Mouse (Mus musculus): Measurements from ENCODE around the gene Slc35e4.
"Not testable (repeated sequence)": the region's sequence is repeated elsewhere in the genome, so short reads cannot be mapped to it uniquely, and the experiment has no call there.

Gene Slc35e4

DNA sequence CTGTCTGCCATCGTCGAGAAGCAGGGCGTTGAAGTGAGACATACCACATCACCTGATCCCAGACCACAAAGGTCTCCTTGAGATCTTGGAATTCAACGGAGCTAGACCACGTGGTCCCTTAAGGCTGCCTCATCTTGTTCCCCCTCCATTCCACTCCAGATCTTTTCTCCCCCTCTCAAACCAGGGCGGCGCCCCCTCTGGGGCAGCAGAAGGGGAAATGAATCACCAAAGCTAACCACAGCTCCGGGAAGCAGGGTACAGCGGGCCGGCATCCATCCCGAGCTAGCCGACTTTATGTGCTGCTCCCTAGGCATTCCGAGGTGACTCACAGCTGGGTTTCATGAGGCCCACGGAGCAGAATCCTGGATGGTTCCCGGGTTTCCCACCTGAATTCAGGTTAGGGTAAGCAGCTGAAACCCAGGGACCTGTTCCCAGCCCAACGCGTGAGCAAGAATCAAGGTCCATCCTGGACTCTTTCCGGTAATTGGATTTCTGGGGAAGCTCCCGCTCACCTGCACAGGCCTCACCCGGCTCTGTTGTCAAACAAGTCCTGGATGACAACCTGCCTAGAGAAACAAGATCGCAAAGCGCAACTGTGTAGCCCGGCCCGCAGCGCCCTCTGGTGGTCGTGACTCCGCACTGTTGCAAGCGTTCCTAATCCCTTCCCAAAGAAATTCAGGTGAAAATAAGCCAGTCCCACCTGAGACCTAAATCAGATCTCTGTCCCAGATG is at the start of gene Slc35e4:
Slc35e4 (minus strand) TSS at position 556 of the 732 bp plus-strand sequence.
- peak; percentile 34 for ATAC-seq (ENCODE audit: low TSS enrichment)

DNA sequence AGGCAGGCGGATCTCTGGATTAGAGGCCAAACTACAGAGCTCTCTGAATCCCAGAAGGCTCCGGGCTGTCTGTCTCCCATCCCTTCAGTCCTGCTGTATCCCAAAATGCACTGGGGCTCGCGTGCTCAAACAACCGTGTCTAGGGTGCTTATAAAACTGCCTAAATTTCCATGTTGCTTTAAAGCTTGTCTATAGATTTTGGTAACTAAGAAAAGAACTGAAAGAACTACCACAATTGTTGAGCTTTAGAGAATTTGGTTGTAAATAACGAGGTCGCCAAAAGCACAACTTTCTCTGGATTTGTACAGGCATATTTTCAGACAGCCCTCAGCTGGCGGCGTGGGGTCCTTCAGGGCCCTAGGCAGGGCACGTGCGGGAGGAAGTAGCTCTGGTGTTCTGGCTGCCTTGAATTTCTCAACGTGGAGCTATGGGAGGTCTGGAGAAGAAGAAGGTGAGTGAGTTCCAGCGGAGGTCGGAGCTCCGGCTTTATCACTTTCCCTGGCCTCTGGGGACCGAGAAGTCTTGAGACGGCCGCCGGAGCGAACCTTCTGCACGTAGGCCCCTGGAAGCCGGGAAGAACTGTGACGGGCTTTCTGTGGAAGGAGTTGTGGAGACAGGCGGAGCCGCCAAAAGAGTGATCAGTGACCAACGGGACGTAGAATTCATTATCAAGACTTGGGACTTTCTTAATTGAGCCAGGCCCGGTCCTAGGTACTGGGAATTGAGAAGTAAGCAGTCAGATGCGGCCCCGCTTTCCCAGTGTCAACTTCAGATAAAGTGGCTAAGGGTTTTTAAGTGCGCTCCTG is 49.3 kb upstream of the Slc35e4 start, which contains the start of gene Pes1:
Pes1 (plus strand) TSS at position 366 of the 806 bp plus-strand sequence.
- peak; percentile 95 for ATAC-seq (ENCODE audit: low TSS enrichment)

DNA sequence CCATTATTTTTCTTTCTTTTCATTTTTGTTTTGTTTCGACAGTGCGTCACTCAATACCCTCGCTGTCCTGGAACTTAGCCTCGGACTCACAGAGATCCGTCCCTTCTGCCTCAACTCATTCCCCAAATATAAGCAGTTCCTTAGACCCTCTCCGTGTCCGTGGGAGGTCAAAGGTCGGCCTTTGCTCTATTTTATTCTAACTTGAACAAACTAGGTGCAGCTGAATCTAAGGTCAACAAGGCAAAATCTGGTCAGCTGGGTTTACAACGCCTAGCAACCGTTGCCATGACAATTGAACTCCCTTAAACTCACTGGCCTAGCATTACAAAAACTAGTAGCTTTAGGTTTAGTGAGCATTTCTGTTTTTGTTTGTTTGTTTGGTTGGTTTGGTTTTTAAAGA is 48.7 kb upstream of the Slc35e4 start:
- ATAC-seq (ENCODE audit: low TSS enrichment): no peak

DNA sequence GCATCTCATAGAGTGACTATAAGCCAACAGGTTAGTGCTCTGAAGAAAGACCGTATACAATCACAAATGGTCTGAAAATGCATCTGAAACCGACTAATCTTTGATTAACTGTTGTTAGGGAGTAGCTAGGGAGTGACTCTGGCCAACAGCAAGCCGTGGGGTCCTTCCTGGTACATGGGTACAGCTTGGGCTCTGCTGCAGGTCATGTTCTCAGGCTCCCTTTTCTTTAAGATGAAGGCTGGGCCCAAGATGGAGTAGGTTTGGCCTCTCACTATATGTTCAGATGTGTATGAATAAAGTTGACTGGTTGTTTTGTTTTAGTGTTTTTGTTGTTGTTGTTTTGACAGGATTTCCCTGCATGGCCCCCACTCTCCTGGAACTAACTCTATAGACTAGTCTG is 47.3 kb upstream of the Slc35e4 start:
- no peak for ATAC-seq (ENCODE audit: low TSS enrichment)

DNA sequence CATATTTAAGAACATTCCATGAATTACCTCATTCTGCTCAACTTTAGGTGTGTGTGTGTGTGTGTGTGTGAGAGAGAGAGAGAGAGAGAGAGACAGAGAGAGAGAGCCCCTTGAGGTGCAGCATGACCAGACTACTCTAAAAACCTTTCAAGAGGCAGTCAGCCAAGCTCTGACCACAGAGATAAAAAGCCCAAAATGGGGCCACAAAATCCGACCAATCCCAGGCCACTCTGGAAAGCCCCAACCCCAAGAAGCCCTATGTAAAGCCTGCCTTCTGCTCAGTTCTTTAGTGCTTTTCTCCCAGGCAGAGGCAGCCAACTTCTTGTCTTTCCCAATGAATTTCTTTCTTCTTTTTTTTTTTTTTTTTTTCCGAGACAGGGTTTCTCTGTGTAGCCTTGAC is 46.4 kb upstream of the Slc35e4 start:
- no peak for ATAC-seq (ENCODE audit: low TSS enrichment)

DNA sequence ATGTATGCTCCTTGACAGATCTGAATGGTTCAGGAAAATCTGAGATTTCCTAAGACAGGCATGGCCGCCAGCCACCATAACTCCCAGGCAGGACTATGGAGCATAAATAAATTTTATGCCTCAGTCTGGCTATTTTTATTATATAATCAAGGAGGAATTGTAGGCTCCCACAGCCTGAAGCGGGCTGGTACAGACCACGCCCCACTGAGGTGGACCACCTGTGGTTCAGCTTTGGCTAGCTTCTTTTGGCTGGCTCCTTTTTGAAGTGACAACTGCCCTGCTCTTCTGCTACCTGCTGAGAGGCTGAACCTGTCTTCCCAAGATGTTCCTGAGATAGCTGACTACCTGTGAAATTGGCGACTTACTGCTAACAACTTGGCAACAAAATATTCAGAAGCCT is 40.9 kb upstream of the Slc35e4 start:
- ATAC-seq (ENCODE audit: low TSS enrichment): not testable (repeated sequence)

DNA sequence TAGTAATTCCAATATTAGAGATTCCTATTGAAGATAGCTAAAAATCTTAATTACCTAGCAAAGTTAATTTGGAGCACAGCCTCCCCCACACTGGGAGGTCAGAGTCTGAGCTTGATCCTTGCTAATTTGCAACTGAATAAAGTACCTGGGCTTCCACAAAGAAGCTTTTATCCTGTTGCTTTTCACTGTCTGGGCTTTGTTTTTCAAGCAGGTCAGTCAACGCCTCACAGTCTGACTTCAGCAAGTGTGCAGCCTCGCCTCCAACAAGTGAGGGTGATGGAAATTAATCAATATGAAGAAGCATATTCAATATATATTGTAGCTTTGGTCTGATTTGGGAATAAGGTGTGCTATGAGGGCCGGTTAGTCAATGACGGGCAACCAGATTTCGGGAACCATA is 40.4 kb upstream of the Slc35e4 start:
- ATAC-seq (ENCODE audit: low TSS enrichment): not testable (repeated sequence)

DNA sequence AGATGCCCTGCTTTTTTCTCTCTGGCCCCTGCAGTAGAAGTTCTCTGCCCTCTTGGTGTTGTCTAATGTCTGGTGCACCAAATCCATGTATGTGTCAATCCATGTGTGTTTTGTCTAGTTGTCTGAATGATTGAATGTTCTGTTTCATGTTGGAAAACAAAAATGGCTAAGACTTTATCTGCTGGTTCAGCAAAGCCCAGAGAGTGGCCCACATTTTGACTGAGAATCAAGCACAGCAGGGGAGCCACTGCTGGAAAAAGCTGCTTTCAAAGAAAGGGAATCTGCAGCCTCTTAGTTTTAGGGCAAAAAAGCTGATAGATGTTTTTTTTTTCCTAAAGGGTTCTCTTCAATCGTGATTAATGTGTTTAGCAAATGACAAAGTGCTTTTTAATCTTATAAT is 31.9 kb upstream of the Slc35e4 start:
- no peak for ATAC-seq (ENCODE audit: low TSS enrichment)

DNA sequence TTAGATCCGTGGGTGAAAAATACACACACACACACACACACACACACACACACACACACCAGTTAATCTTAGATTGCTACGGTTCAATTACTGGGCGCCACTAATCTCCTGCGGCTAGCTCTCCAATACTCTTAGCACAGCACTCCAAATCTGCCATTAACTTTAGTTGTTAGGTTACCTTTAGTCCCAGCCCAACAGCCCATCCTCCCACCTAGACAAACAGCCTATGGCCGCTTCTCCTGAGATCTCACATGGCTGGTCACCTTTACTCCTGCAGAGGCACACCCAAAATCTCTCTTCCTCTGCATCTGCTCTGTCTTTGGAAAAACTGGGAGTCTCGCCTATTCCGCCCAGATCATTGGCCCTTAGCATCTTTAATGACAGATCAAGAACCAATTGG is 26.9 kb upstream of the Slc35e4 start:
- ATAC-seq (ENCODE audit: low TSS enrichment): no peak

DNA sequence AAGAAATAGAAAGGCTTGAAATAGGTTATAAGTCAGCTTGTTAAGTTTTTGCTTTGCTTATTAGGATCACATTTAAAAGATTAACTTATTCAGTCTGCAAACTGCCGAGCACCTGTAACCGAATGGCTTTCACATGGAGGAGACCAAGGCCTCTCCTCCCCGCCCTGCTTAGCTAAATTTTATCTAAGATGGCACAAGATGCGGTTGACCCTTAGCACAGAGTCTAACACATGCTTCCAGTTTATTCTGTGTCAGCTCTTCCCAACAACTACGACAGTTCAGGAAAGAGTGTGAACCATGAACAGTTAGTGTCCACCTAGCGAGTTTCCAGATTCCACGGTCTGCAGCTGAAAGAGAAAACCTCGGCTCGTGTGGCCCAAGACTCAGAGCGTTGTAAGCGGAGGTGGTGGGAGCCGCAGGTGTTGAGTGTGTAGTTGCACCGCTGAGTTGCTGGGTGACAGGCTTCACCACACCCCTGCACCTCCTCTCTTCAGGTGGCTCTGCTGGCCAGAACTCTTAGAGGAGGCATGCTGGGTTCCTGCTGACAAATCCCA is 22.9 kb upstream of the Slc35e4 start:
- no peak for ATAC-seq (ENCODE audit: low TSS enrichment)

DNA sequence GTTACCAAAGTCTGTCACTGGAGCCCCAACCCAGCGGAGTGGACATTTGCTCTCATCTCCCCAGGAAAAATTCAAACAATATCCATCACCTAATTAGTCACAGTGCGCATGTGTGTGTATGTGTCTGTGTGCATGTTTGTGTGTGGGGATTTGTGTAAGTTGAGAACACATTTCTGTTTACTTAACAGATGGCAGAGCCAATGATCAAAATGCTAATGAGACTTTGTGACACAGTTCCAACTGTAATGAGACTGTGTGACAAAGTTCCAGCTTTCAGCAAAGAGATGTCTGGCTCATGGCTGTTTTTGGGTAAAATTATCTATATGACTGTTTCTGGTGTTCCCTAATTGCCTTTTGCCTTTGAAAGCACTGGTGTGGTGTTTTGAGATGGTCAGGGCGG is 21.9 kb upstream of the Slc35e4 start:
- ATAC-seq (ENCODE audit: low TSS enrichment): no peak

DNA sequence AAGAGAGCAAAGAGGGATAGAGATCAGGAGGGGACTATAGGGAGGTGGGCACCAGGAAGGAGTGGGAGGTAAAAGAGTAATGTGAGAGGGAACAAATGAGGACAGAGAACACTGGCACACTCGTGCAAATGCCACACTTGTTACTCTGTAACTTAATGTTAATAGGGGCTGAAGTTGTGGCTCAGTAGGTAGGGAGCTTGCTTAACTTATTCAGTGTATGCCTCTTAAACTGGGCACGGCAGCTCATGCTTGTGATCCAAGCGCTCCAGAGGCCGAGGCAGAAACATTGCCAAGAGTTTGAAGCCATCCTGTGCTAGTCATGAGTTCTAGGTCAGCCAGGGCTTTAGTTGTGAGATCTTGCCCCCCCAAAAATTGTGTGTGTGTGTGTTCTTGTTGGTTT is 20.7 kb upstream of the Slc35e4 start:
- ATAC-seq (ENCODE audit: low TSS enrichment): no peak

DNA sequence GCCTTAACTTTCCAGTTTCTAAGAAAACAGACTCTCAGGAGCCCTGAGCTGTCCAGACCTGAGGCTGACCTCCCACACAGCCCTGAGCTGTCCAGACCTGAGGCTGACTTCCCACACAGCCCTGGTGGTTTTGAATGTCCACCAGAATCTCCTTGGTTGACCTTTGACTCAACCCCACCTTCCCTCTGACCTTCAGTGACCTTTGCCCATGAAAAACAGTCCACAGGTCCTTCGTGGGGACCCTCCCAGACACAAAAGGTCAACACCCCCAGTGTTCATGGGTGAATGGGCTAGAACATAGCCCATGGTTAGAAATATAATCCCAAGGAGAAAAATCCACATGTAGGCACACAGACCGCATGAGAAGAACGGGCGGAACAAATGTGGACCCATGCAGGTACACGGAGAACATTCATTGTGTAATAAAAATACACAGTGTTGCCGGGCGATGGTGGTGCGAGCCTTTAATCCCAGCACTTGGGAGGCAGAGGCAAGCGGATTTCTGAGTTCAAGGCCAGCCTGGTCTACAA is 19.4 kb upstream of the Slc35e4 start:
- ATAC-seq (ENCODE audit: low TSS enrichment): no peak

DNA sequence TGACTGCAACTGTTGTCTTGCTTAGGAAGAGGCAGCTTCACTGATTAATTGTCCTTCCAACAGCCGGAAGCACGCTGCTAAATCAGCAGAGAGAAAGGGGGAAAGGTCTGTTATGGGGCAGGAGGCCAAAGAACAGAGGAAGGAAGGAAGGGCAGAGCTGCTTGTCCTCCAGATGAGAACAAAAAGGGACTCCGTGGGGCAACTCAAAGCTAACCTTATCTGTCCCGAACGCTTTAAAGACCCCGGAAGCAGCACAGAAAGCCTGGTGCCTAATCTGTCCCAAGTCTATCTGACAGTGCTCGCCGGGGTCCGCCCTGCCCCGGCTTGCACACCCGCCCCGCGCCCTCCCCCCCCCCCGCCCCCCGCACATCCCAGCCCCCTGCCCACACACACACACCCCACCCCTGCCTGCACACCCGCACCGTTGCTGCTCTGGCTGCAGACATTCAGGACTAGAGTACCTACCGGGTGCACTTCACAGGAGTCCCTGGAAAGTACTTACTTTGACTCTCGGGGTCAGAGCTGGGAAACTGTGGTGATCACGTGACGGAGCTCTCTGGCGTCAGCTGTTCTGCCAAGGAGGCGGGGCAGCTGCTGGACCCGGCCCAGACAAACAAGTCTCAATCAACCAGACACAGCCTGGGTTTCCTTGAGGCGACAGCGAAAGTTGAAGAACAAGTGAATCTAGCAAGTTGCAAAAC is 17.2 kb upstream of the Slc35e4 start, which contains the start of gene Tcn2:
Tcn2 (minus strand) TSS at position 649 of the 701 bp plus-strand sequence.
- ATAC-seq (ENCODE audit: low TSS enrichment): no peak; the same call in 1 of the 2 replicates

DNA sequence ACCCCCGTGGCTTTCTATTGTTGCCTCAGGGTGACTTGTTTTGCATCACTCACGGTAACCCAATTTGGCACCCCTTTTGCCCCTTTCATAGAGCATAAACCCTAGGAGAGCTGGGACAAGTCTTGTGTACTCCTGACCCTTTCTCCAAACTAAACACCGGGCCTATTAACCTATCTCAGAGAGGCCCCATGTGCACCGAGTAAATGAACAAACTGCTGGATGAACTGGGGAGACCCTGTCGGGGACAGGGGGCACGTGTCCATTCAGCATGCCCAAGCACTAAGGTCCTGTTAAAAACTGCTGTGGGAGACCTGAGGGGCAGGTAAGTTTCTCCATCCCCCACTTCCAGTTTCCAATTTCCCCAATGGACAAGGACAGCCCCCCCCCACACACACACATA is 16.5 kb upstream of the Slc35e4 start:
- ATAC-seq (ENCODE audit: low TSS enrichment): no peak

DNA sequence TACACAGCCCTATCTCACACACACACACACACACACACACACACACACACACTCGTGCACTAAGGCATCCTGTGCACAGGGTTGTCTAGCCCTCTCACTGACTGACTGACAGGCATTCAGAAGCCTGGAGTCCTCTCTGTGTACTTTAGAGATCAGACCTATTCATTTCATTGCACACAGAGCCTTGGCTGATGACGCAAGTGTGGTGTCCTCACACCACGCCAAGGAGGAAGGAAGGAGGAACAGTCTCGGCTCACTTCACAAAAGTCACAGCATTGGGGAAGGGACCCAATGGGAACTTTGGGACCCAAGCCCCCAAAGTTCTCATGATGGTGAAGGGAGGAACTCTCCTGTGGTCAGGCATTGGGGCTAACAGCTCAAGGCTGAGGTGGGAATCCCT is 15.6 kb upstream of the Slc35e4 start:
- ATAC-seq (ENCODE audit: low TSS enrichment): no peak

DNA sequence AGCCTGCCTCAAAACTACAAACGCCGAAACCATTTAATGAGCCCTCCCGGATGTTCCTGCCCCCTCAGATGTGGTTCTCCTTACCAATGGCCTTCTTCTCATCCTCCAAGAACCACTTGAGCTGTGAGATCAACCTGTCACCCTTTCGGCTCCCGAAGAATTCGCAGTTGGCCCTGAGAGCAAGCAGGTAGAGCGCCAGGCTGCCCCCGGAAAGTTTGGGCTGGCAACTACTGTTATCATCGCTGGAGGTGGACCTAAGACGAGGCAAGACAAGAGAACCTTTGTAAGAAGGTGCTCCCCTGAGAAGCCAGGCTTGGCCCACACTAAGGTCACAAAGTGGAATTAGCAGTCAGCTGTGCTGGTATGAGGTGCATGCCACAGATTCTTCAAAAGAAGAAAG is 11.5 kb upstream of the Slc35e4 start:
- ATAC-seq (ENCODE audit: low TSS enrichment): no peak

DNA sequence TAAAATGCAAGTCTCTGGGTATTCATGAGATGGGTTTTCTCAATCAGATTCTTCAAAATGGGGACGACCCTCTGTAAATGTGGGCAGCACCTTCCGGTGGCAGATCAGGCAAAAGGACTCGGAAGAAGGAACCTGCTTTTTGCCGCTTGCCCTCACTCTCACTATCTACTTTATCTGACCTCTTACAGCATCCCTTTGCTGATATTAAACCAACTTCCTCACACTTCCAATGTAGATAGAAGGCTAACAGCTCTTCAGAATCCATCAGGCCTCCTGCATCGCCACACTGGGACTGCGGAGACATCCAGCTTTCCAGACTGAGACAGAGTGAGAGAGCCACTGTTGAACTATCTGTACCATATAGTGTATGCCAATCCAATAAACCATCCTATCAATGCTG is 8.3 kb upstream of the Slc35e4 start:
- no peak for ATAC-seq (ENCODE audit: low TSS enrichment)

DNA sequence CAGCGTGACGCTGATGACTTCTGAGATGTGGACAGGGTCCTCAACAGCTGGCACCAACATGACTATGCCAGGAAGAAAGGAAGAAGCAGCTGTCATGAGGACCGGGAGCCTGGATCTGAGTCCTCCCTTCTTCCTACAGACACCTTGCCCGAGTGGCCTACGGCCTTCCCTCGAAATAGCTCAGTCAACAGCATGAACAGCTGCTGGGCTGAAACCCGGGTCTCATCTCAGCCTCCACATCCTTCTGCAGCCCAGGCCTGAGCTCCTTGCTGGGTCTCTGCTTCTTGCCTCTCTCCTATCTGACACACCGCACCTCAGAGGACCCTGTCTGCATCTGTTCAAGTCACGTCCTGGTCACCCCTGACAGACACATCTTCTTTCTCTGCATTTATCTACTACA is 7.7 kb upstream of the Slc35e4 start:
- no peak for ATAC-seq (ENCODE audit: low TSS enrichment)

DNA sequence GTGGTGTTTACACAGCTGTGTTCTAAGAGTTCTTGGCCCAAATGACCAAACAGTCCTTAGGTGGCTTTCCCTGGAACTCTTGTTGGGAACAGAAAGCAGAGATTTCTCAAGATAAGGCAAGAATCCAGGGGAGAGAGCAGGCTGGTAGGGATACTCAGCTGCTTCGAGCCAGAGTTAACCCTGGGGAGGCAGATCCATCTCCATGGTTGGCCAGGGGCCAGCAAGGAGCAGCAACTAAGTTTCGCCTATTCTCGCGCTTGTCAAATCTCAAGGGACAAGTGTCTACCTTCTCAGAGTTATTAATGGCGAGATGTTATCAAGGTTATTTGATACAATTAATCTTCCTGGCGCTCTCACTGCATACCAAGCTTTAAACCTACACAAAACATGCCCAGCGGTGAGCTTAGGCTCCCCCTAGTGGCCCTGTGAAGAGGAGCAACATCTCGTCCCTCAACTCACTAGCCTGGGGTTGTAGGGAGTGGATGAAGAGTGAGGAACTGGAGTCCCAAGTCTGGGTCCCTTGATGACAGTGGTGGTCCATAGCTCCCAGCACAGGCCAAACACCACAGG is 6.9 kb upstream of the Slc35e4 start:
- ATAC-seq (ENCODE audit: low TSS enrichment): peak; percentile 90

DNA sequence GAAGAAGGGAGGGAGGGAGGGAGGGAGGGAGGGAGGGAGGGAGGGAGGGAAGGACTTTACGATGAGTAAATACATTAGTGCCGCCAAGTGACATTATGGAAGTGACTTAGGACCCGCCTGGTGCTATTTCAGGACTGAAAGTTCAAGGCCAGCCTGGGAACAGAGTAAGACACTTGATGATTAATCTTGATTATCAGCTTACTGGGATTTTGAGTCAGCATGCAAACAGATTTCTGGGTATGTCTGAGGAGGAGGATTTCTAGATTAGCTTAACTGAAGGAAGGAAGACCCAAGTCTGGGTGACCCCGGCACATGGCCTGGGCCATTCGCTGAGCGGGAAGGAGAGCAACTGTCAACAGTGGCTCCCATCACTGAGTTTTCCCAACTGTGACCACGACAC is 6.0 kb upstream of the Slc35e4 start:
- ATAC-seq (ENCODE audit: low TSS enrichment): no peak

DNA sequence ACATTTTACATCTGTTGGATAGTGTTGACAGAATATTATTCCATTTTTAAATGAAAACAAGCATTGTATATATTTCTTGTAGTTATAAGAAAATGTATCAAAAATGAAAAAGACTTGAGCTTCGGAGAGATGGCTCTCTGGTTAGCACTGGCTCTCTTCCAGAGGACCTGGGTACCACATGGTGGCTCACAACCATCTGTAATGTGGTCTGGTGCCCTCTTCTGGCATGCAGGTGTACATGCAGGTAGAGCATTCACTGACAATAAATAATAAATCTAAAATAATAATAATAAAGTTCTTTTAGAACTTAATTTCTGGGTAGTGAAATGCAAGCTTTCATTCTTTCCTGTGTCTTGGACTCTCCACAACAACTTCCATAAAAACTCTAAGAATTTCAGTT is 4.3 kb upstream of the Slc35e4 start:
- no peak for ATAC-seq (ENCODE audit: low TSS enrichment)
